Comparison of ENCODE assay signal across 15 mouse cellular contexts in the genomic region with DNA sequence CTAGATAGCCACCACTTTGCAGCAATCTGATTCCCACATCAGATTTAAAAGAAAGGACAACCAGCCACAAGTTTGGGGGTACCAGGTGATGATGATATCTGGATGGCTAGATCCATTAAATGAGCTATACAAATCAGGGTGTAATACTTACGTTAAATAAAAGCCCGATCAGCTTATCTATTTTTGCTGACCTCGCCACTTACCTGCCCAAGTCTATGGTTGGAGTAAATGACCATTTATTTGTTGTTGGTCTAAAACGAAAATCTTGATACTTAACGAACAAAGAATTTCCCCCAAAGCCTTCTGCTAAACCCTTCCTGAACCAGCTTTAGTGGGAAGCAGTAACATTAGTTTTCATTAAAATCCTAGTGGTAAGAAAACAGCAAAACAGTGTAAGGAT. TPM values are rescaled to one million over a fixed set of nuclear protein-coding genes. Genes with fewer than 3 reads are reported as not detected.
DNase-seq lines count a peak whose midpoint lies in the region; ATAC-seq and TF ChIP-seq lines count a peak whose summit lies in the region.
"Had no signal": no experiment of that assay in that cellular context is flagged by ENCODE, and none has a peak within 500 bp of the region (broad histone marks: within the 10 kb centered on the region; RNA-seq: fewer than 3 reads in every experiment).

No protein-coding gene starts in this region.

- no peaks in the 10 kb centered on the region for H3K9me3 ChIP-seq in heart, embryonic 13.5 days
- H3K9me3 ChIP-seq in midbrain, embryonic 14.5 days (ENCODE audit: control insufficient read depth, low read length), result no peaks in the 10 kb centered on the region
- H3K9me3 ChIP-seq in midbrain, postnatal 0 days (ENCODE audit: low read length), result no peaks in the 10 kb centered on the region
- no peaks in the 10 kb centered on the region for H3K9me3 ChIP-seq in hindbrain, embryonic 12.5 days (replicated peaks)
- no peaks in the 10 kb centered on the region for H3K9me3 ChIP-seq in neural tube, embryonic 15.5 days (replicated peaks)
- H3K9me3 ChIP-seq in kidney, embryonic 15.5 days (replicated peaks), result no peaks in the 10 kb centered on the region
- H3K9me3 ChIP-seq: megakaryocyte, embryonic 14.5 days had no signal

- H3K27ac ChIP-seq in heart, embryonic 13.5 days (replicated peaks), result peak overlapping the region; percentile 79
- no peak overlapping the region for H3K27ac ChIP-seq in heart, adult 2 months
- peak overlapping the region; percentile 6; the same call in 1 of the 2 replicates for H3K27ac ChIP-seq in midbrain, embryonic 14.5 days (replicated peaks; ENCODE audit: low read depth, low read length)
- H3K27ac ChIP-seq in midbrain, postnatal 0 days (ENCODE audit: low read depth, low read length), result no peak overlapping the region
- peak overlapping the region; percentile 60 for H3K27ac ChIP-seq in hindbrain, embryonic 12.5 days
- H3K27ac ChIP-seq in neural tube, embryonic 15.5 days (replicated peaks), result peak overlapping the region; percentile 19; the same call in 1 of the 2 replicates
- no peak overlapping the region for H3K27ac ChIP-seq in kidney, embryonic 15.5 days

- H3K9ac ChIP-seq in heart, embryonic 13.5 days, result no peak overlapping the region
- H3K9ac ChIP-seq in heart, adult 2 months (ENCODE audit: low read depth, low read length), result no peak overlapping the region; the same call in 1 of the 2 replicates
- H3K9ac ChIP-seq in midbrain, embryonic 14.5 days (replicated peaks; ENCODE audit: low read length), result no peak overlapping the region
- no peak overlapping the region for H3K9ac ChIP-seq in midbrain, postnatal 0 days (replicated peaks; ENCODE audit: low read length, poor library complexity, severe bottlenecking)
- H3K9ac ChIP-seq in hindbrain, embryonic 12.5 days, result no peak overlapping the region
- no peak overlapping the region for H3K9ac ChIP-seq in neural tube, embryonic 15.5 days (replicated peaks)
- no peak overlapping the region for H3K9ac ChIP-seq in kidney, embryonic 15.5 days

- H3K36me3 ChIP-seq in heart, embryonic 13.5 days, result no peaks in the 10 kb centered on the region
- H3K36me3 ChIP-seq in heart, adult 2 months (ENCODE audit: control insufficient read depth, insufficient read depth, low read length), result no peaks in the 10 kb centered on the region; the same call in 1 of the 2 replicates
- no peaks in the 10 kb centered on the region for H3K36me3 ChIP-seq in midbrain, embryonic 14.5 days (ENCODE audit: control insufficient read depth, insufficient read depth, low read length)
- no peaks in the 10 kb centered on the region for H3K36me3 ChIP-seq in midbrain, postnatal 0 days (ENCODE audit: insufficient read depth, low read length)
- H3K36me3 ChIP-seq in hindbrain, embryonic 12.5 days, result no peaks in the 10 kb centered on the region
- H3K36me3 ChIP-seq in neural tube, embryonic 15.5 days, result no peaks in the 10 kb centered on the region
- no peaks in the 10 kb centered on the region for H3K36me3 ChIP-seq in kidney, embryonic 15.5 days

- WGBS in heart, embryonic 13.5 days, result 61% methylated on average over 5 of the region's 5 CpGs
- 79% methylated on average over 5 of the region's 5 CpGs for WGBS in heart, adult 2 months
- WGBS in midbrain, embryonic 14.5 days, result 84% methylated on average over 5 of the region's 5 CpGs
- 81% methylated on average over 5 of the region's 5 CpGs for WGBS in midbrain, postnatal 0 days
- whole genome bisulfite sequencing in hindbrain, embryonic 12.5 days, result 78% methylated on average over 5 of the region's 5 CpGs
- 83% methylated on average over 5 of the region's 5 CpGs for WGBS in neural tube, embryonic 15.5 days
- 79% methylated on average over 5 of the region's 5 CpGs for WGBS in kidney, embryonic 15.5 days

- intact Hi-C loops in heart, adult 2 months (cut with DNase I), result loop anchor here (2.0 to 5.0 kb wide), 2 partner anchors 45 to 298 kb away; no protein-coding TSS in a partner anchor
- intact Hi-C loops in left cerebral cortex, postnatal 36 days (cut with DNase I), result no loop called here

- 0 out of 2 replicates have a peak, but pooled peaks cover 4% of the 10 kb centered on the region for H3K27me3 ChIP-seq in heart, embryonic 13.5 days (replicated peaks)
- no peaks in the 10 kb centered on the region for H3K27me3 ChIP-seq in heart, adult 2 months (ENCODE audit: control insufficient read depth, insufficient read depth, low read length)
- H3K27me3 ChIP-seq in midbrain, embryonic 14.5 days (ENCODE audit: control insufficient read depth, insufficient read depth, low read length), result peaks cover 18% of the 10 kb centered on the region; the same call in 1 of the 2 replicates
- peaks cover 7% of the 10 kb centered on the region for H3K27me3 ChIP-seq in midbrain, postnatal 0 days (ENCODE audit: insufficient read depth, low read length)
- peaks cover 17% of the 10 kb centered on the region; the same call in 1 of the 2 replicates for H3K27me3 ChIP-seq in hindbrain, embryonic 12.5 days
- peaks cover 9% of the 10 kb centered on the region; the same call in 1 of the 2 replicates for H3K27me3 ChIP-seq in neural tube, embryonic 15.5 days (replicated peaks)
- H3K27me3 ChIP-seq in kidney, embryonic 15.5 days, result peaks cover 58% of the 10 kb centered on the region

- peaks cover 55% of the 10 kb centered on the region for H3K4me1 ChIP-seq in heart, embryonic 13.5 days
- peaks cover 2% of the 10 kb centered on the region for H3K4me1 ChIP-seq in heart, adult 2 months (ENCODE audit: control insufficient read depth, insufficient read depth, low read length)
- H3K4me1 ChIP-seq in midbrain, embryonic 14.5 days (ENCODE audit: control insufficient read depth, insufficient read depth, low read length), result peaks cover 28% of the 10 kb centered on the region
- no peaks in the 10 kb centered on the region for H3K4me1 ChIP-seq in midbrain, postnatal 0 days (ENCODE audit: insufficient read depth, low read length)
- peaks cover 33% of the 10 kb centered on the region for H3K4me1 ChIP-seq in hindbrain, embryonic 12.5 days
- peaks cover 38% of the 10 kb centered on the region for H3K4me1 ChIP-seq in neural tube, embryonic 15.5 days
- peaks cover 31% of the 10 kb centered on the region for H3K4me1 ChIP-seq in kidney, embryonic 15.5 days

- no peak for TF ChIP-seq CTCF in heart, adult 2 months (IDR thresholded peaks at IDR 0.05)
- no peak for TF ChIP-seq CTCF in midbrain, postnatal 0 days (IDR thresholded peaks at IDR 0.05)

- ATAC-seq in heart, embryonic 13.5 days (ENCODE audit: extremely low read depth, insufficient number of reproducible peaks, low FRiP score, low TSS enrichment), result no peak
- ATAC-seq in midbrain, embryonic 14.5 days (ENCODE audit: low FRiP score, low TSS enrichment), result no peak
- ATAC-seq in midbrain, postnatal 0 days (ENCODE audit: low FRiP score), result no peak
- no peak for ATAC-seq in hindbrain, embryonic 12.5 days (ENCODE audit: low FRiP score)
- no peak for ATAC-seq in neural tube, embryonic 15.5 days (ENCODE audit: low FRiP score)
- no peak for ATAC-seq in kidney, embryonic 15.5 days (replicated peaks; ENCODE audit: low FRiP score)

- no peak for DNase-seq in heart, adult 2 months
- no peak for DNase-seq in midbrain, embryonic 14.5 days
- no peak for DNase-seq in midbrain, postnatal 0 days (ENCODE audit: low spot score)
- DNase-seq in left cerebral cortex, postnatal 36 days (ENCODE audit: low spot score in 2 of 2), result no peak
- DNase-seq: cerebellum, adult 11-12 months; thymus, adult 2 months had no signal

- H3K4me3 ChIP-seq in heart, embryonic 13.5 days, result no peak overlapping the region
- no peak overlapping the region for H3K4me3 ChIP-seq in heart, adult 2 months
- H3K4me3 ChIP-seq in midbrain, embryonic 14.5 days (replicated peaks; ENCODE audit: low read depth, low read length), result no peak overlapping the region
- H3K4me3 ChIP-seq in midbrain, postnatal 0 days (ENCODE audit: low read depth, low read length), result no peak overlapping the region
- no peak overlapping the region for H3K4me3 ChIP-seq in hindbrain, embryonic 12.5 days
- no peak overlapping the region for H3K4me3 ChIP-seq in neural tube, embryonic 15.5 days (replicated peaks)
- no peak overlapping the region for H3K4me3 ChIP-seq in kidney, embryonic 15.5 days (replicated peaks)
- H3K4me3 ChIP-seq: erythroblast, embryonic 14.5 days; megakaryocyte, embryonic 14.5 days had no signal

- no peaks in the 10 kb centered on the region for H3K79me2 ChIP-seq in heart, adult 2 months (replicated peaks; ENCODE audit: control insufficient read depth, insufficient read depth, low read length)

- no peak for TF ChIP-seq POLR2A in heart, adult 2 months (IDR thresholded peaks at IDR 0.05; ENCODE audit: insufficient read depth, low read depth, low read length)

- H3K4me2 ChIP-seq in heart, embryonic 13.5 days, result peak overlapping the region; percentile 82
- H3K4me2 ChIP-seq in midbrain, embryonic 14.5 days (ENCODE audit: low read length), result no peak overlapping the region; the same call in 1 of the 2 replicates
- H3K4me2 ChIP-seq in midbrain, postnatal 0 days (ENCODE audit: low read depth, low read length, poor library complexity, severe bottlenecking), result no peak overlapping the region
- no peak overlapping the region for H3K4me2 ChIP-seq in hindbrain, embryonic 12.5 days (replicated peaks)
- peak overlapping the region; percentile 34 for H3K4me2 ChIP-seq in neural tube, embryonic 15.5 days
- no peak overlapping the region for H3K4me2 ChIP-seq in kidney, embryonic 15.5 days

- no peak for TF ChIP-seq EP300 in heart, adult 2 months (IDR thresholded peaks at IDR 0.05; ENCODE audit: insufficient read depth, low read depth, low read length)

RNA-seq across cellular contexts. Expression of a gene that starts 1.4 kb away (rescaled TPM):
- polyA plus RNA-seq in heart, embryonic 13.5 days (2015; fragmentation: Nextera tagmentation; extraction: Ambion mirVana), result 4.5 and 4.8 TPM in 2 replicates
- total RNA-seq in heart, adult 2 months (2021), result 10 to 100 TPM; 18.7 to 20.6 TPM
- 5.9 and 10.0 TPM in 2 replicates for polyA plus RNA-seq in heart, adult 2 months (2012; rRNA removed)
- polyA plus RNA-seq in midbrain, embryonic 14.5 days (2014; fragmentation: Nextera tagmentation; extraction: Ambion mirVana), result 2.9 and 4.3 TPM in 2 replicates
- 11.8 and 19.5 TPM in 2 replicates for total RNA-seq in midbrain, postnatal 0 days (2014; rRNA removed)
- 3.0 and 3.3 TPM in 2 replicates for polyA plus RNA-seq in midbrain, postnatal 0 days (2015; fragmentation: Nextera tagmentation; extraction: Ambion mirVana)
- polyA plus RNA-seq in hindbrain, embryonic 12.5 days (2016; fragmentation: Nextera tagmentation; extraction: Ambion mirVana), result 6.9 and 7.6 TPM in 2 replicates
- 4.1 TPM in 2 replicates for polyA plus RNA-seq in neural tube, embryonic 15.5 days (2015; fragmentation: Nextera tagmentation; extraction: Ambion mirVana)
- 3.6 and 3.9 TPM in 2 replicates for polyA plus RNA-seq in kidney, embryonic 15.5 days (2015; fragmentation: Nextera tagmentation; extraction: Ambion mirVana)
- total RNA-seq in left cerebral cortex, postnatal 36 days (2021), result 1 to 10 TPM; 3.9 to 7.9 TPM
- total RNA-seq: MEL; neutrophil, adult 5-6 weeks had no signal
- polyA plus RNA-seq: C2C12; erythroblast, embryonic 14.5 days had no signal

Comparison
In these comparisons a context has a peak if more than half of its experiments do, and no peak if none do; other contexts are left out.
1. H3K27ac ChIP-seq: peak in heart, embryonic 13.5 days (single experiment), midbrain, embryonic 14.5 days (single experiment), hindbrain, embryonic 12.5 days (single experiment) and neural tube, embryonic 15.5 days (single experiment); none in heart, adult 2 months (single experiment), midbrain, postnatal 0 days (single experiment) and kidney, embryonic 15.5 days (single experiment).
2. H3K4me2 ChIP-seq: peak in heart, embryonic 13.5 days (single experiment) and neural tube, embryonic 15.5 days (single experiment); none in midbrain, embryonic 14.5 days (single experiment), midbrain, postnatal 0 days (single experiment), hindbrain, embryonic 12.5 days (single experiment) and kidney, embryonic 15.5 days (single experiment).